Mouse (Mus musculus) layer of hippocampus, adult 2 months (tissue): ENCODE data around the gene Med24. TPM values are rescaled to one million over a fixed set of nuclear protein-coding genes. Genes with fewer than 3 reads are reported as not detected.
"Not testable (repeated sequence)": the region's sequence is repeated elsewhere in the genome, so short reads cannot be mapped to it uniquely, and the experiment has no call there.

ENCODE experiments used
- DNase-seq, 2 experiments: peaks; one replicate each; pipeline ENCODE4 v3.0.0; 2022; ENCODE audit warnings: low spot score in 2 of 2
- H3K27ac ChIP-seq: fragments of 200-600 bp; 2 replicates; pipeline ENCODE4 v1.8.1; 2022
- H3K4me3 ChIP-seq: fragments of 200-600 bp; 2 replicates; pipeline ENCODE4 v1.8.1; 2022; ENCODE audit warnings: mild to moderate bottlenecking
- CTCF ChIP-seq: fragments of 200-600 bp; conservative IDR thresholded peaks from 2 replicates; pipeline ENCODE4 v1.8.1; 2022; ENCODE audit warnings: antibody characterized with exemption, mild to moderate bottlenecking, moderate library complexity
- total RNA-seq, 2 experiments: library from RNA; stranded (reverse); gene quantifications; 2 replicates each; pipeline ENCODE4 v1.2.3; 2021

The Med24 gene
- total RNA-seq, 2 experiments from 2014 or later: 146 to 148 TPM

DNA sequence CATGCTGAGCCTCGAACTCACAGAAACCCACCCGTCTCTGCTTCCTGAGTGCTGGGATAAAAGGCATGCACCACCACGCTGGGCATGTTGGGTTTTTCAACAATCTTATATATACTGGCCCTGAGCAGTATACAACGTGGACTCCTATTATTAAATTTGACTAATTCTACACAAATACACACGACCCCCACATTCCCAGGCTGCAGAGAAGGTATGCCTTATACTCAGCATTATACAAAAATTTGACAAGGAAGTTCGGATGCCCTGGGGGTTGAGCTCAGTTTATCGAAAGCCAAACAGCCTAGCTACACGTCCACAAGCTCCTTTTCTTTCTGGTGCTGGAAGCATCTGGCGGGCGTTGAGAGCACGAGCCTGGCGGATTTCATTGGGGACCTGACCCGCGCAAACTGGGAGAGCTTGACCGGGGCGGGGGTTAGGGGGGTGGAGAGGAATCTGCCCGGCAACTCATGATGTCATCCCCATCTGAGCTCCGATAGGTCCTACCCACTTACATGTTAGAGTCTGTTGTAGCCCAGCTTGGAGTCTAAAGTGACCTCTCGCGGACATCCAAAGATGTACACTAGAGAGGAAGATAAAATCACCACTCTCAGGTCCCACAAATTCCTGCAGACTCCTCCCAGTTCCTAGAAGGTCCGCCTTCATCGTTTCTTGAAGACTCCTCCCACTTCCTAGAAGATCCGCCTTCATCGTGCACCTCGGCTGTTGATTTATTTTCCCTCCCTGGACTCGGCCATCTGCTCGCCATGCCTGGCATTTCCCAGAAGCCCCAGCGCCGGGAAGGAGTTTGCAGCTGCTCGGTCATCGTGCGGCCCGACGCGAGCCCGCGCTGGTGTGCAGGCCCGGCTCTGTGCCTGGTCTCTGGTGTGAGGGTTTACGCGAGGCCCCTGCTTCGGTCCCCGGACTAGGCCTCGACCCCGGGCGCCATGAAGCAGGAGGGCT, 47.2 kb downstream of the Med24 start, which contains the start of gene Psmd3:
TSS of gene Psmd3 (plus strand) at position 769 of the 960 bp plus-strand sequence.
- Histone ChIP-seq H3K27ac (peak within 1 kb of the TSS; percentile 96), H3K4me3 (peak within 1 kb of the TSS; percentile 99)
- peak; percentile 56 for TF ChIP-seq CTCF
- peak; percentile 96 to 97 for DNase-seq

DNA sequence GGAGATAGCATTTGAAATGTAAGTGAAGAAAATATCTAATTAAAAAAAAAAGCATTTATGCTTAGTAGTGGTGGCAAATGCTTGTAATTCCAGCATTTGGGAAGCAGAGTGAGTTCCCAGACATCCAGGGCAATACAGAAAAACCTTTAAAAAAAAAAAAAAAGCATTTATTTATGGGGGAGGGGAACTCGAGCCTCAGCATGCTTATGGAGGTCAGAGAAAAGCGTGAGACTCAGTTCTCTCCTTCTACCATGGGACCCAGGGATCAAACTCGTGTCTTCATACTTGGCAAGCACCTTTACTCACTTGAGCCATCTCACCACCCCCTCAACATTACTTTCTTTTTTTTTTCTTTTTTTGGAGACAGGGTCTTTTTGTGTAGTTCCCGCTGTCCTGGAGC, 48.0 kb downstream of the Med24 start:
- no peak for TF ChIP-seq CTCF
- DNase-seq: no peak
- no peak overlapping the region for H3K4me3 ChIP-seq
- no peak overlapping the region for H3K27ac ChIP-seq

- H3K27ac ChIP-seq, DNase-seq, H3K4me3 ChIP-seq: not testable (repeated sequence)
Measured at GRCm38 (mm10) chr11:98680595-98680994, 48.6 kb downstream of the Med24 start.

DNA sequence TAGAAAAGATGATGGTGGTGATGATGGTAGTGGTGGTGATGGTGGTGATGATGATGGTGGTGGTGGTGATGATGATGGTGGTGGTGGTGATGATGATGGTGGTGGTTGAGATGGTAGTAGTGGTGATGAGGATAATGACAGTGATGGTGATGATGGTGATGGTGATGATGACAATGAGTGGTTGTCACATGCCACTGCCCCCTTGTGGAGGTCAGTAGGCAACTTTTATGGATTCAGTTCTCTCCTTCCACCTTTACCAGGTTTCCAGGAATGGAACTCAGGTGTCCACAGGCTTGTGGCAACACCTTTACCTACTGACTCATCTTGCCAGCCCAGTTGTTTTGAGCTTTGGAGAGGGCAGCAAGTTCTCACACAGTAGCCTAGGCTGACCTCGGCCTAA, 49.2 kb downstream of the Med24 start:
- Histone ChIP-seq H3K27ac (no peak overlapping the region), H3K4me3 (no peak overlapping the region)
- peak; percentile 36 for TF ChIP-seq CTCF
- DNase-seq: no peak

GRCm38 (mm10) chr11:98675829-98676363, 53.3 kb downstream of the Med24 start:
- Histone ChIP-seq H3K27ac (no peak overlapping the region), H3K4me3 (no peak overlapping the region)

GRCm38 (mm10) chr11:98673136-98673535, 56.1 kb downstream of the Med24 start:
- peak; percentile 38 to 58 for DNase-seq
- TF ChIP-seq CTCF: peak; percentile 70
- H3K4me3 ChIP-seq, H3K27ac ChIP-seq: not testable (repeated sequence)

More at GRCm38 (mm10) chr11:98675829-98676363, 53.3 kb downstream of the Med24 start:
- DNase-seq: no peak
- TF ChIP-seq CTCF: no peak

GRCm38 (mm10) chr11:98672482-98672881, 56.8 kb downstream of the Med24 start:
- TF ChIP-seq CTCF: no peak
- H3K4me3 ChIP-seq: no peak overlapping the region
- DNase-seq: no peak
- no peak overlapping the region for H3K27ac ChIP-seq

DNA sequence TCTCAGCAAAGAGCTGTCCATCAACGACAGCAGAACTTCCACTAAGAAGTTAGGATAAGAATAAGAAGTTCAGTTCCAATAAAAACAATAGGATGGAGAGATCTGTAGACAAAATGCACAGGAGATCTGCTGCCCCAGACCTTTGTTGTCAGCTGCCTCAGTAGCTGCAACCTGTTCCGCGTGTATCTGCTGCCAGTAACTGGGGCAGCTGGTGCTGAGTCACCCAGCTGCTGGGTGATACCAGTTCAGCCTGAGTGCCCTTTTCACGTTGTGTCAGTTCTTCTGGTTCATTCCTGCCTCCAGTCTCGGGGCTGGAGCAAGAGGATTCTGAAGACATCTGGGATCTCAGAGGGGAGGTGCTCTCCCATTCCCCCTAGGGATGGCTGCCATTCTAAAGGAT, 57.4 kb downstream of the Med24 start:
- H3K4me3 ChIP-seq: no peak overlapping the region
- DNase-seq: no peak
- TF ChIP-seq CTCF: no peak
- no peak overlapping the region for H3K27ac ChIP-seq

GRCm38 (mm10) chr11:98671284-98671815, 57.9 kb downstream of the Med24 start:
- TF ChIP-seq CTCF: no peak
- no peak for DNase-seq
- no peak overlapping the region for H3K27ac ChIP-seq
- no peak overlapping the region for H3K4me3 ChIP-seq

DNA sequence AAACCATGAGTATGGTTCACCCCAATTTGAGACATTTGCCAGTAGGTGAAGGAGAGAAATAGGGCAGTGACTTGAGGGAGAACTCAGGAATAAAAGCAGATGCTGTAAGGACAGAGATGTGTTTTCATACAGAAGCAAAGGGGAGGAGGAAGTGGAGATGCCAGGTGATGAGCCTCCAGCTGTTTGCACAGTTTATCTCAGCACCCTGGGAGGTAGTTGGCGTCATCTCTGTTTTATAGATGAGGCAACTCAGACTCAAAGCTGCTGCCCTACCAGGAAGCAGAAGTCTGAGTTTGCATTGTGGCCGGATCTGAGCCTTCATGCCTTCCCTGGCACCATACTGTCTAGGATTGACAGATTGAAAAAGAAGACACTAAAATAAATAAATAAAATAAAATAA, 60.3 kb downstream of the Med24 start:
- TF ChIP-seq CTCF: no peak
- DNase-seq: no peak
- Histone ChIP-seq H3K27ac (no peak overlapping the region), H3K4me3 (no peak overlapping the region)

DNA sequence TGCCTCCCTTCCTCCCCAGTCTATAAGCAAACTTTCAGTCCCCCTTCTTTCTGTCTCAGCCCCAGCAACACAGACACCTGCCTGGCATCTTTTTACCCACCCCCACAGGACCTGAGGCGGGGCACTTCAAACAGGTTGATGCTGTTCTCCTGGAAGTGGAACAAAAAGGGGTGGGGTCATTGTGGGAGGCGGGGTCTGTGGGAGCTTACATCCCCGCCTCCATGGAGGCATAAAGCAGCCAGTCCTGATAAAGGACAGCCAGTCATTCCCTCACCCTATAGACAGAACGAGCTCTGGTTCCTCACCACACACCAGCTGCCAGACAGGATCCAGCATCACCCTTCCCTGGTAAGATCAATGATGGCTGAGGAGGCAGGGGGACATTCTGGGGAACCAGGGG, 65.1 kb downstream of the Med24 start, which contains the start of gene Gsdma:
TSS of gene Gsdma (plus strand) at position 261 of the 400 bp plus-strand sequence.
- TF ChIP-seq CTCF: no peak
- Histone ChIP-seq H3K4me3 (no peak within 1 kb of the TSS), H3K27ac (no peak within 1 kb of the TSS)
- DNase-seq: no peak

DNA sequence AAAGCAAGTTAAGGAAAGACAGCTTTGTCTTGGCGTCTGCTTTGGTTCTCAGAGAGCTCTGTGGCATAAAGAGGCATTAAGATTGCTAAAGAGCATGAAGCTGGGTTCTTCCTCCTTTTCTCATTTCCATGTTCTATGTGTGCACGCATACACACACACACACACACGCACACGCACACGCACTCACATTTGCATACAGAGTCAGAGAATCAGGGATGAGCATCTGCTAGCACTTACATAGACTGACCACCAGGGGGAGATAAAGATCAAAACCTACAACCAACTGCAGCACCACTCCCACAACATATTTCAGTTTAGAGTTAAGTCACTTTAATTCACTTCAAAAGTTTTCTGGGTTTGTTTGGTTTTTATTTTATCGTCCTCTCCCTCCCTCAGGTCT, 68.7 kb downstream of the Med24 start:
- DNase-seq: peak; percentile 63 to 74
- no peak overlapping the region for H3K4me3 ChIP-seq
- peak; percentile 86 for TF ChIP-seq CTCF
- H3K27ac ChIP-seq: no peak overlapping the region

DNA sequence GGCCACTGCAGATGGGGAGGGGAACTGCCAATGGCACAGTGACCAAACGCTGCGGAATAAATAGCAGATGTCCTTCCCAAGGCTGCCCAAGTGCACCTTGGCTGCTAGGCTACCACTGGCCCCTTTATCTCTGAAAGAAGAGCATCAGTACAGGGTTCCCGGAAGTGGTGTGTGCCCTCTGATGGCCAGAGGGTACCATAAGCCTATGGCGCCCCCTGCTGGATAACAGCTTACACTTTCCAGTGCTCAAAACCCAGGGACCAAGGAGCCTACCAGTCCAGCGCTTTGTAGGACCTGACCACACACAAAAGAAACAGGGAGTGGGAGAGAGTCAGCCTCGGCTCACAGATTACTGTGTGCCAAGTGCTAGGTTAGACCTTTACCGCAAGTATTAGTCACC, 74.2 kb downstream of the Med24 start:
- peak; percentile 69 for TF ChIP-seq CTCF
- peak in 1 of 2 experiments; percentile 21 for DNase-seq
- H3K27ac ChIP-seq, H3K4me3 ChIP-seq: not testable (repeated sequence)

Other genes with a start within 250 kb of the Med24 start
- gene Ikzf3, start 183.4 kb downstream of the Med24 start, total RNA-seq: under 1 TPM in 1 of 2 experiments, not detected in 1; 0.20 TPM
- gene Zpbp2, start 178.3 kb downstream of the Med24 start, total RNA-seq: not detected
- gene Ormdl3, start 142.1 kb downstream of the Med24 start, total RNA-seq: 10 to 100 TPM; 51.1 to 55.8 TPM
- not detected for gene Lrrc3c, start 131.1 kb downstream of the Med24 start, total RNA-seq
- 10 to 100 TPM; 11.4 to 11.5 TPM for gene Gm12355, start 103.8 kb downstream of the Med24 start, total RNA-seq
- gene Gsdma3, start 103.1 kb downstream of the Med24 start, total RNA-seq: not detected
- not detected for gene Gsdma2, start 82.7 kb downstream of the Med24 start, total RNA-seq
- gene Gsdma, start 65.1 kb downstream of the Med24 start, total RNA-seq: not detected
- 100 to 1,000 TPM; 123 to 125 TPM for gene Psmd3, start 46.9 kb downstream of the Med24 start, total RNA-seq
- gene Csf3, start 28.2 kb downstream of the Med24 start, total RNA-seq: not detected
- gene Thra, start 11.2 kb upstream of the Med24 start, total RNA-seq: 1,000 to 10,000 TPM in 1 of 2 experiments, 100 to 1,000 TPM in 1; 996 to 1,082 TPM
- 10 to 100 TPM; 93.2 to 94.0 TPM for gene Nr1d1, start 45.9 kb upstream of the Med24 start, total RNA-seq
- 100 to 1,000 TPM; 168 to 178 TPM for gene Msl1, start 66.1 kb upstream of the Med24 start, total RNA-seq
- 10 to 100 TPM; 61.0 to 62.1 TPM for gene Casc3, start 75.5 kb upstream of the Med24 start, total RNA-seq
- 100 to 1,000 TPM; 213 to 240 TPM for gene Rapgefl1, start 107.3 kb upstream of the Med24 start, total RNA-seq
- 10 to 100 TPM; 68.6 to 70.9 TPM for gene Wipf2, start 134.2 kb upstream of the Med24 start, total RNA-seq
- gene Cdc6, start 178.4 kb upstream of the Med24 start, total RNA-seq: under 1 TPM; 0.52 to 0.64 TPM
- gene Rara, start 198.4 kb upstream of the Med24 start, total RNA-seq: 10 to 100 TPM; 15.4 to 19.0 TPM